Comparison of ENCODE assay signal across 10 mouse cellular contexts in the genomic region with DNA sequence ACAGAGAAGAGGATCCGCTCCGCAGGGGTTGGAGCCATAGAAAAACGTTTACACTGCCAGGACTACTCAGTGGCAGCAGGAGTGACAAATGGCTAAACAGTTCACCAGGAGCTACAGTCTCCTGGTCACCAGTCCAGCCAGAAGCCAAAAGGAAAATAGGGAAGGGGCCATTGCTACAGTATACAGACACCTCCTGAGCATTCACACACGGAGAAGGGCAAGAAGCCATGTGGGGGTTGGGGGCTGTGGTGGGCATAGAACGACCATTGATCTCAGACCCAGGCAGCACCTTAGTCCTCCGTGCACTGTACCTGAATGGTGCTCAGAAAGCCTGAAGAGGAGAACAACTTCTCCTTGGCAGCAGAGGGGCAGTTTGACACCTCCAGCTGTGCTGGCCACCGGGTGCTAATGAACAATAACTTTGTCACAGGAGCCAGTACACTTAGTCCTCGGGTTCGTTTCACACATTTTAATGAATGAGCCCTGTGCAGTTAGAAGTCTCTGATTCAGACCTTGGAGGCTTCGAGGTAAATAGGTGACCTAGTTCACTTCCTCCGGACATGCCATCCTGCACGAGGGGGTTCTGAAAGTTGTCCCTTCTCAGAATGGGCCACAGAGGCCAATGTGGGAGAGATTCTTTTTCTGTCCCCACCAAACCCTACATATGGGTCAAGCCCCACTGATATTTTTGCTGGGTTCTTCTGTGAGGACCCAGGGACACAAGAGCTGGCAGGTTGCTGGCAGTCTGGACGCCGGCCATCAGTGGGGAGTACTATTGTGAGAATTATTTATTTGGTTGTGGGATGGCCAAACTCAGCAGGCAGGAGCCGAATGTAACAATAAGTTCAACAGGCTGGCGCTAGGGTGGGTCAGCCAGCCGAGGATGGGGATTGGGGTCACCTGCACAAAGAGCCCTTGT.
DNase-seq lines count a peak whose midpoint lies in the region; ATAC-seq lines count a peak whose summit lies in the region.
"Had no signal": no experiment of that assay in that cellular context is flagged by ENCODE, and none has a peak within 500 bp of the region (broad histone marks: within the 10 kb centered on the region; RNA-seq: fewer than 3 reads in every experiment).

No protein-coding gene starts in this region.

- no peak overlapping the region for H3K9ac ChIP-seq in hindbrain, embryonic 15.5 days
- no peak overlapping the region for H3K9ac ChIP-seq in hindbrain, embryonic 13.5 days
- H3K9ac ChIP-seq: forebrain, embryonic 12.5 days had no signal

- peaks cover 11% of the 10 kb centered on the region; the same call in 1 of the 2 replicates for H3K4me1 ChIP-seq in hindbrain, embryonic 15.5 days (replicated peaks)
- peaks cover 14% of the 10 kb centered on the region for H3K4me1 ChIP-seq in hindbrain, embryonic 13.5 days (replicated peaks)

- ATAC-seq in hindbrain, embryonic 15.5 days (ENCODE audit: low FRiP score, low read depth) = peak; percentile 30; the same call in 1 of the 2 replicates
- ATAC-seq in hindbrain, embryonic 13.5 days (ENCODE audit: low FRiP score) = no peak
- ATAC-seq in CD4-positive, CD25-positive, alpha-beta regulatory T cell, adult 4 months = no peak

- DNase-seq in cerebellum, postnatal 14 days = peak; percentile 19 to 45
- peak; percentile 52 to 66 for DNase-seq in layer of hippocampus, postnatal 36 days
- DNase-seq in right cerebral cortex, adult 2 months (ENCODE audit: low spot score in 2 of 2) = peak; percentile 7 to 38
- no peak for DNase-seq in MN1 (ENCODE audit: low spot score)
- DNase-seq in lung, postnatal 10 days = no peak

- 38% methylated on average over 17 of the region's 17 CpGs for WGBS in hindbrain, embryonic 15.5 days
- WGBS in hindbrain, embryonic 13.5 days = 39% methylated on average over 17 of the region's 17 CpGs

- H3K27me3 ChIP-seq in hindbrain, embryonic 15.5 days = no peaks in the 10 kb centered on the region
- H3K27me3 ChIP-seq in hindbrain, embryonic 13.5 days = no peaks in the 10 kb centered on the region
- H3K27me3 ChIP-seq: forebrain, embryonic 12.5 days had no signal

- H3K4me2 ChIP-seq in hindbrain, embryonic 15.5 days = no peak overlapping the region
- no peak overlapping the region for H3K4me2 ChIP-seq in hindbrain, embryonic 13.5 days
- H3K4me2 ChIP-seq: forebrain, embryonic 12.5 days; midbrain, embryonic 11.5 days had no signal

- H3K36me3 ChIP-seq in hindbrain, embryonic 15.5 days = no peaks in the 10 kb centered on the region
- no peaks in the 10 kb centered on the region for H3K36me3 ChIP-seq in hindbrain, embryonic 13.5 days
- H3K36me3 ChIP-seq: forebrain, embryonic 12.5 days had no signal

- no peak overlapping the region for H3K4me3 ChIP-seq in hindbrain, embryonic 15.5 days
- no peak overlapping the region for H3K4me3 ChIP-seq in hindbrain, embryonic 13.5 days
- H3K4me3 ChIP-seq: forebrain, embryonic 12.5 days had no signal

- no peaks in the 10 kb centered on the region for H3K9me3 ChIP-seq in hindbrain, embryonic 15.5 days
- H3K9me3 ChIP-seq in hindbrain, embryonic 13.5 days = no peaks in the 10 kb centered on the region
- H3K9me3 ChIP-seq: forebrain, embryonic 12.5 days had no signal

- no peak overlapping the region for H3K27ac ChIP-seq in hindbrain, embryonic 15.5 days (replicated peaks)
- H3K27ac ChIP-seq in hindbrain, embryonic 13.5 days = no peak overlapping the region
- H3K27ac ChIP-seq: forebrain, embryonic 12.5 days had no signal

Comparison
In these comparisons a context has a peak if more than half of its experiments do, and no peak if none do; other contexts are left out.
1. DNase-seq: peak in cerebellum, postnatal 14 days (2 of 2), layer of hippocampus, postnatal 36 days (2 of 2) and right cerebral cortex, adult 2 months (2 of 2); none in MN1 (single experiment) and lung, postnatal 10 days (single experiment).